Mouse (Mus musculus) midbrain, embryonic 16.5 days (tissue): ENCODE measurements around the gene Ly6g5b. TPM values are rescaled to one million over a fixed set of nuclear protein-coding genes. Genes with fewer than 3 reads are reported as not detected.
A peak's percentile ranks its signal among the peaks of the same experiment; 100 is the strongest.

Experiments
- ATAC-seq: fragments of 200-750 bp; cut with Nextera tagmentation; 2 replicates; pipeline ENCODE4 v1.8.0; 2017; ENCODE audit warnings: moderate TSS enrichment
- H3K27ac ChIP-seq: fragments of 300-500 bp; sonication (generic); 2 replicates; pipeline ENCODE4 v1.5.1; 2014; ENCODE audit warnings: mild to moderate bottlenecking, low read length, mixed read lengths
- H3K27me3 ChIP-seq: fragments of 300-500 bp; sonication (generic); 2 replicates; pipeline ENCODE4 v1.6.1; 2014; ENCODE audit warnings: low read depth, low read length, mixed read lengths; ENCODE audit not compliant: control insufficient read depth, insufficient read depth
- H3K36me3 ChIP-seq: fragments of 300-500 bp; sonication (generic); 2 replicates; pipeline ENCODE4 v1.6.1; 2014; ENCODE audit warnings: mild to moderate bottlenecking, low read length, moderate library complexity, mixed read lengths; ENCODE audit not compliant: control insufficient read depth, insufficient read depth
- H3K4me1 ChIP-seq: fragments of 300-500 bp; sonication (generic); 2 replicates; pipeline ENCODE4 v1.6.1; 2014; ENCODE audit warnings: mild to moderate bottlenecking, low read length, mixed read lengths; ENCODE audit not compliant: control insufficient read depth, insufficient read depth
- H3K4me2 ChIP-seq: fragments of 300-500 bp; sonication (generic); 2 replicates; pipeline ENCODE4 v1.6.1; 2014; ENCODE audit warnings: mild to moderate bottlenecking, low read length, mixed read lengths
- H3K4me3 ChIP-seq: fragments of 300-500 bp; sonication (generic); 2 replicates; pipeline ENCODE4 v1.5.1; 2014; ENCODE audit warnings: low read depth, mild to moderate bottlenecking, low read length, moderate library complexity, mixed read lengths
- H3K9ac ChIP-seq: fragments of 300-500 bp; sonication (generic); 2 replicates; pipeline ENCODE4 v1.6.1; 2014; ENCODE audit warnings: low read depth, low read length, mixed read lengths
- H3K9me3 ChIP-seq: fragments of 300-500 bp; sonication (generic); replicated peaks from 2 replicates; pipeline ENCODE4 v1.6.1; 2014; ENCODE audit warnings: mild to moderate bottlenecking, low read length, mixed read lengths; ENCODE audit not compliant: control insufficient read depth, poor library complexity, severe bottlenecking
- WGBS: fragments of 180-500 bp; shearing (Covaris S2); extraction: QIAGEN DNeasy Blood & Tissue Kit; methylation state at CpG from one replicate; pipeline ENCODE4 v1.1.7; 2014; 5-methylcytosine and 5-hydroxymethylcytosine counted together
- polyA plus RNA-seq: library from polyadenylated mRNA; unstranded; fragments of >200 nt; fragmentation: Nextera tagmentation; extraction: Ambion mirVana; gene quantifications from 2 replicates; pipeline ENCODE4 v1.2.1, GENCODE M21; 2015

The Ly6g5b gene
- polyA plus RNA-seq, 1 experiment from 2014 or later: 1.5 TPM

GRCm38 (mm10) chr17:35121871-35122303 lies 6.7 kb upstream of the Ly6g5b start, which contains the start of gene Csnk2b:
Csnk2b (minus strand) TSS chr17:35122053.
- H3K36me3 ChIP-seq: peaks cover 16% of the 10 kb centered on the region
- peak within 1 kb of the TSS; percentile 89 for H3K27ac ChIP-seq
- peaks cover 24% of the 10 kb centered on the region for H3K4me1 ChIP-seq
- peak within 1 kb of the TSS; percentile 92 for H3K9ac ChIP-seq
- peak; percentile 14 for ATAC-seq
- under 1% methylated on average over 19 of the region's 19 CpGs for WGBS
- no peaks in the 10 kb centered on the region for H3K9me3 ChIP-seq
- H3K4me3 ChIP-seq: peak within 1 kb of the TSS; percentile 89
- H3K4me2 ChIP-seq: peak within 1 kb of the TSS; percentile 94
- H3K27me3 ChIP-seq: no peaks in the 10 kb centered on the region

- H3K9ac ChIP-seq: peak within 1 kb of the TSS; percentile 92
- H3K9me3 ChIP-seq: no peaks in the 10 kb centered on the region
- ATAC-seq: peak; percentile 95
- no peaks in the 10 kb centered on the region for H3K27me3 ChIP-seq
- peak within 1 kb of the TSS; percentile 89 for H3K4me3 ChIP-seq
- peaks cover 18% of the 10 kb centered on the region for H3K4me1 ChIP-seq
- H3K27ac ChIP-seq: peak within 1 kb of the TSS; percentile 89
- peak within 1 kb of the TSS; percentile 94 for H3K4me2 ChIP-seq
- H3K36me3 ChIP-seq: peaks cover 17% of the 10 kb centered on the region
- under 1% methylated on average over 49 of the region's 50 CpGs for WGBS
These were observed 6.0 kb upstream of the Ly6g5b start, which contains the start of gene Gpank1 for GRCm38 (mm10) chr17:35121143-35121799. Gpank1 (plus strand) TSS chr17:35121455.

DNA sequence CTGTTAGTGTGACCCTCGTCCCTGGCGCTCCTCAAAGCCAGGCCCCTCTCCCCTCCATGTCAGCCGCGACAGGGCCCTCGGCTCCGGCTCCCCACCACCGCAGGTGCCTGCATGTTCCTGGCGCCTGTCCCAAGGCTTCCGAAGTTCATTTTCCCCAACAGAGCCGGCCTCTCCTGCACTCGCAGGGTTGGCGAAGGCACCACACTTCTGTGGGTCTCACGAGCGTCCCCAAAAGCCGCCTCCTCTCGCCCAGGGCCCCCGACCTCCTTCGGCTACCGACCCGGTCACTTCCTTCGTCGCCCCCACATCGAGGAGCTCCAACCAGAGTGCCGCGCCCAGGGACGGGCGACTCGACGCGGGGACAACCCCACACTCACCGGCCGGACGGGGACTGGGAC lies 5.5 kb upstream of the Ly6g5b start:
- Histone ChIP-seq H3K9me3 (no peaks in the 10 kb centered on the region), H3K4me1 (peaks cover 18% of the 10 kb centered on the region), H3K36me3 (peaks cover 19% of the 10 kb centered on the region), H3K9ac (peak overlapping the region; percentile 92), H3K4me3 (peak overlapping the region; percentile 89), H3K27ac (peak overlapping the region; percentile 74), H3K27me3 (no peaks in the 10 kb centered on the region), H3K4me2 (peak overlapping the region; percentile 94)
- ATAC-seq: peak; percentile 8; the same call in 1 of the 2 replicates
- WGBS: under 1% methylated on average over 33 of the region's 33 CpGs

GRCm38 (mm10) chr17:35111774-35112173 lies 3.5 kb downstream of the Ly6g5b start:
- peaks cover 16% of the 10 kb centered on the region for H3K36me3 ChIP-seq
- H3K27ac ChIP-seq: no peak overlapping the region
- no peaks in the 10 kb centered on the region for H3K4me1 ChIP-seq
- no peak overlapping the region for H3K9ac ChIP-seq
- H3K27me3 ChIP-seq: no peaks in the 10 kb centered on the region; the same call in 1 of the 2 replicates
- H3K4me3 ChIP-seq: no peak overlapping the region
- H3K9me3 ChIP-seq: no peaks in the 10 kb centered on the region
- WGBS: 67% methylated on average over 9 of the region's 9 CpGs
- ATAC-seq: no peak
- H3K4me2 ChIP-seq: no peak overlapping the region

- Histone ChIP-seq H3K4me1 (no peaks in the 10 kb centered on the region; the same call in 1 of the 2 replicates), H3K27me3 (no peaks in the 10 kb centered on the region; the same call in 1 of the 2 replicates), H3K4me3 (no peak within 1 kb of the TSS), H3K9ac (no peak within 1 kb of the TSS), H3K36me3 (peaks cover 8% of the 10 kb centered on the region; the same call in 1 of the 2 replicates), H3K27ac (no peak within 1 kb of the TSS), H3K4me2 (no peak within 1 kb of the TSS), H3K9me3 (no peaks in the 10 kb centered on the region)
- ATAC-seq: no peak
- WGBS: 87% methylated on average over 6 of the region's 6 CpGs
These were observed 7.1 kb downstream of the Ly6g5b start, which contains the start of gene Ly6g5c for GRCm38 (mm10) chr17:35108097-35108496. Ly6g5c (plus strand) TSS chr17:35108279.

DNA sequence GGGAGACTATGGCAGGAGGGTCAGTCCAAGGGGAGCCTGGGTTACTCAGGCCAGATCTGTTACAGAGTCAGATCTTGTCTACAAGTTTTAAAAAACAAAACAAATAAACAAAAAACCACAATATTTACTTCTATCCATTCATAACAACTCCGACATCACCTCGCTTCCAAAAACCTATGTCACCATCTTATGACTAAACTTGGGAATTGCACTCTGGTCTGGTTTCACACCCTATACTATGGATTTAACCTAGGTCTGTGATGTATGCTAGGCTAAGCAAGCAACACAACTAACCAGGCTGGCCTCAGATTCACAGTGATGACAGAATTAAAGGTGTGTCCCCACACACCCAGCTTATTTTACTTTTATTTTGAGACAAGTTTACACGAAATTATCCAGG lies 8.7 kb downstream of the Ly6g5b start:
- Histone ChIP-seq H3K27me3 (no peaks in the 10 kb centered on the region; the same call in 1 of the 2 replicates), H3K4me3 (no peak overlapping the region), H3K4me2 (no peak overlapping the region), H3K9ac (no peak overlapping the region), H3K4me1 (no peaks in the 10 kb centered on the region; the same call in 1 of the 2 replicates), H3K36me3 (peaks cover 16% of the 10 kb centered on the region), H3K27ac (no peak overlapping the region), H3K9me3 (no peaks in the 10 kb centered on the region)
- ATAC-seq: no peak
- WGBS: 64% methylated on average over 3 of the region's 3 CpGs

DNA sequence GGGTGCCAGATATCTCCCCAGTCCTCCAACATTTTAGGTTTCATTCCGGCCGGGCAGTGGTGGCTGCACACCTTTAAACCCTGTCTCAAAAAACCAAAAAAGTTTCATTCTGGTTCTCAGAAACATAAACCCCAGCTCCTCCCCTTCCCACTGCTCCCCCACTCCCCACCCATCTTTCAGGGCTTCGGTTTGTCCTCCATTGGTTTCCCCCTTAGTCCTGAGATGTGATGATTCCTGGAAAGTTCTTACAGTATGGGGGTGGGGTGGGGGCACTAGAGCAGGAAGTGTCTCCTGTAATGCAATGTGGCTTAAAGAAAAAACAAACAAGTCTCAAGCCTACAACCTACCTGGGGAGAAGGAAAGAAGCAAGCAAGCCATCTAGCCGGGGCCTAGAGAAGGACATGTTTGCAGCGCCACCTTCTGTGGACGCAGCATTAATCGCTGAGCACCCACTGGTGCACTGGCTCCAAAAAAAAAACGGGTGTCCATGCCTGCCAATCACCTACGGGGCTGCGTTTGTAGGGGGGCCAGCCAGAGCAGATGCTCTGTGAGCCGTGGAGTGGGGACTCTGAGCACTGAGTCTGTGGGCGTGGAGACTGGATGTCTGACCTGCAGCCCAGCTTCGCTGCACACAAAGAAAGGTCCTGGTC lies 9.4 kb downstream of the Ly6g5b start:
- Histone ChIP-seq H3K36me3 (peaks cover 20% of the 10 kb centered on the region), H3K27me3 (no peaks in the 10 kb centered on the region; the same call in 1 of the 2 replicates), H3K9me3 (no peaks in the 10 kb centered on the region), H3K4me1 (no peaks in the 10 kb centered on the region; the same call in 1 of the 2 replicates), H3K27ac (no peak overlapping the region), H3K9ac (peak overlapping the region; percentile 43; the same call in 1 of the 2 replicates), H3K4me2 (peak overlapping the region; percentile 23; the same call in 1 of the 2 replicates), H3K4me3 (no peak overlapping the region)
- WGBS: 21% methylated on average over 13 of the region's 13 CpGs
- ATAC-seq: no peak

DNA sequence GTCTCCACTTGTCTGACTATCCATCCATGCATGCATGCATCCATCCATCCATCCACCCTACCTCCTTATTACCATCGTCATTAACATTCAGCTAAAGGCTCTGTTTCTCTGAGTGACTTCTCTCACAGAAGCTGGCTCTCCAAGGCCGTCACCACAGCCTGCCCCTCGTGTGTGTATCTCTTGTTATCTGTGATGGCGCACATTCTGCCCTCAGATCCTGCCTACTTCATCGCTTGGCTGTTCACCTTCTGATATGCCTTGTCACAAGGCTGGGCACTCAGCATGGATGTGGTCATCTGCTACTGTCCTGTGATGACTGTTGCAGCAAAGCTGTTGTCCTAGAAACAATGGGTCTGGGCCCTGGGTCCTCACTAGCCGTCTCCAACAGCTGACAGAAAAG lies 10.5 kb downstream of the Ly6g5b start:
- no peak overlapping the region for H3K9ac ChIP-seq
- H3K36me3 ChIP-seq: peaks cover 25% of the 10 kb centered on the region
- no peaks in the 10 kb centered on the region; the same call in 1 of the 2 replicates for H3K4me1 ChIP-seq
- H3K9me3 ChIP-seq: no peaks in the 10 kb centered on the region
- H3K4me2 ChIP-seq: no peak overlapping the region
- H3K27me3 ChIP-seq: no peaks in the 10 kb centered on the region
- no peak overlapping the region for H3K4me3 ChIP-seq
- no peak overlapping the region for H3K27ac ChIP-seq
- ATAC-seq: no peak
- WGBS: 77% methylated on average over 6 of the region's 6 CpGs

GRCm38 (mm10) chr17:35104079-35104478 lies 11.1 kb downstream of the Ly6g5b start:
- H3K4me1 ChIP-seq: no peaks in the 10 kb centered on the region; the same call in 1 of the 2 replicates
- no peaks in the 10 kb centered on the region for H3K9me3 ChIP-seq
- H3K4me2 ChIP-seq: no peak overlapping the region
- 95% methylated on average over 7 of the region's 7 CpGs for WGBS
- H3K36me3 ChIP-seq: peaks cover 31% of the 10 kb centered on the region
- H3K4me3 ChIP-seq: no peak overlapping the region
- H3K27me3 ChIP-seq: no peaks in the 10 kb centered on the region
- H3K27ac ChIP-seq: no peak overlapping the region
- no peak for ATAC-seq
- H3K9ac ChIP-seq: 0 out of 2 replicates have a peak overlapping the region, but pooled peaks have one; percentile 10
